Mouse (Mus musculus): ENCODE data around the gene Apoe. TPM values are rescaled to one million over a fixed set of nuclear protein-coding genes. Genes with fewer than 3 reads are reported as not detected.

Gene Apoe
- 18.7 and 27.5 TPM in 2 replicates for total RNA-seq (2015)
- total RNA-seq (2017): 110 and 130 TPM in 2 replicates

DNA sequence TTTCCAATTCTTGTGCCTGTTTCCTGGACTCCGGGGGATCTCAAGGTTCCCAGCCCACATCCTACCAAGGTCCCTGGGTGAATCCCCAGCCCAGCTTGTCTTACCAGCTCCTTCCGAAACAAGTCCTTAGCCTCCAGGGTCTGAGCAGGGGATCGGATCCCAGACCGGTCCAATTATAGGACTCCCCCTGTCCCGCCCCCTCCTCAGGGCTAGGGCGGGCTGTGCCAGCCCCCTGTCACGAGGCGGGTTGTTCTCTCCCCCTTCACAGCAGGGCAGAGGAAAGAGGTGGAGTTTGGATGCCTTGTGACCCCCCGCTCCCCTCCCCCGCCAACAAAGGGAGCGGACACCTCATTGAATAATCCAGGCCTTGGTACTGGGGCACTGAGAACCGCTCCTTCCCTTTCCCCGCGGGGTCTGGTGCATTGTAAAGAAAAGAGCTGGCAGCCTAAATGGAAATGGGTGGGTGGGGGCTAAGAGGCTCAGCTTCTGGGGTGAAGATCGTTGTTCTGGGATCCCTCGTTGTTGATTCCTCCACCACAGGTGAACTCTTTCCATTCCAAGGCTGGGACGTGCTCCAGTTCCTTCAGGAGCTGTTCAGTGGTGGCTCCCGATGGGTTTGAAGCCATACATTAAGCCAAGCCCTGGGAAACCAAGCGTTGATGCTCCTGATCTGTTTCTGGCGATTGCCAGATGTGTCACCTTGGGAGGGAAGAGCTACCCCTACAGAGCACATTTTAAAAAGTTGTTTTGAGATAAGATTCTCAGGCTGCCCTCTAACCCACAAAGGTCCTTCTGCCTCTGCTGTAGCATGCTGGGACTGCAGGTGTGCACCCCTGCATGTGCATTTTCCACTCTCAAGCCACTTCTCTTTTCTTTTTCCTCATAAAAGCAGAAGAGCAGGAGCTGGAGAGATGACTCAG lies at the start of gene Apoe:
TSS of gene Apoe (minus strand) at position 282 of the 920 bp plus-strand sequence.
- peak; percentile 48 for ATAC-seq (replicated peaks; ENCODE audit: poor library complexity)

DNA sequence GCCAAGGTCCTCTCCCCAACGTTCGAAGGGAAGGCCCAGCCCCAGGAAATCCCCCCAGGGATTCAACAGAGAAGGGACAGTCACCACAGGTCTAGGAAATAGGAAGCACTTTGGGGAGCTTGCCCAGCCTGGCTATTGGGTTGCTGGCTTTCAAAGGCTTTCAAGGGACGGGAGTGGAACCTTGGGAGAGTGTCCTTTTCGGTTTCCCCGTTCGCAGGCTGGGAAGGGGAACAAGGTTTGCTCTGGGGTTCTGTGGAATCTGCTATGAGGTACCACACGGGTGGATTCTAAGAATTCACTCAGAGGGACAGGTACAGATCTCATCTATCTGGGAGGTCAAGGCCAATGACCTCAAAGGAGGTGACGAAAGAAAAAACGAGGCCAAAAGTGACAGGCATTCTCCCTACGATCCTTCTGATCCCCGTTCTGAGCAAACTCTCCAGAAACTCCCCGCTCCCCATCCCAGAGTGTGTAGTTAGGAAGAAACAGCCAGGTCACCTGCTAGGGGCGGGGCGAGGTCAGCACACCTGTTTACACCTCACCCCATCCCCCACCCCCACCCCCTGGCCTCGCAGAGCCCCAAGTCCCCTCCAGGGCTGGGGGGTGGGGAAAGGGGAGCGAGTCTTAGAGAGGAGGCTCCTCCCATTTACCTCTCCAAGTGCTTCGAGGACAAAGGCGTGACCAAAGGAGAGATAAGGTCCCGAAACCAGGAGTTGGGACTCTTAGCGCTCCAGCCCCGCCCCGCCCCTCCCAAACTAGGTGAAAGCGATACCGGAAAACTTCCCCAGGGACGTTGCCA lies 48.6 kb upstream of the Apoe start:
- ATAC-seq (replicated peaks; ENCODE audit: poor library complexity): no peak

DNA sequence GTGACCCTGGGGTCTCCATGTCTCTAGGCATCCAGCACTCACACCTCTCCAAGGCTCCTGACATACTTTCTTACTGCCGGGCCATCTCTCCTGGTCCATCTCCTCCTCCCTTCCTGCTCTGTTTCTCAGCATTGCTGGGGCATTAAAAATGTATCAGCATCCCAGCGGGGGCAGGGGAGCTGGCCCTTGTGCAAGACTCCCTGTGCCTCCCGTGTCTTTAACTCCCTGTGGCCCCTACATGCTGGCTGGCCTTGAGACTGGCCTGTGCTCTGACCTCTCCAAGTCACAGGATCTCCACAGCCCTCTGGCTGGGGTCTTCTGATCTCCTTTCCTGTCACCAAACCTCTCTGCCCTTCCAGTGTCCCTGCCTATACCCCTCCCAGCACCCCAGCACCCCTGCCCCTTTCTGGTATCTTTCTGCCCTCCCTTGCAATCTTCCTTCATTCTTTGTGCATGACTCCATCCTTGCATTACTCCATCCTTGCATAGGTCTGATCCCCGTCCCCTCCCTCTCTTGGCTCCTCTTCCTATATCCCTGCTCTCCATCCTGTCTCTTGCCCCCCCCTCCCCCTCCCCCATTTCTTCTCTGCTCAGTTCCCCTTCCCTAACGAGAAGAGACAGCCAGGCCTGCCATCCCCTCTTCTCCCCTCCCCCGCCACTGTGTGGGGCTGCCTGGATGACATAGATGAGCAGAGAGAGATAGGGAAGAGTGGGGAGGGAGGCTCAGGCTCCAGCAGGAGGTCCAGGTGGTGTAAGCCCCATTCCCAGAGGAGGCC lies 47.6 kb upstream of the Apoe start:
- no peak for ATAC-seq (replicated peaks; ENCODE audit: poor library complexity)

DNA sequence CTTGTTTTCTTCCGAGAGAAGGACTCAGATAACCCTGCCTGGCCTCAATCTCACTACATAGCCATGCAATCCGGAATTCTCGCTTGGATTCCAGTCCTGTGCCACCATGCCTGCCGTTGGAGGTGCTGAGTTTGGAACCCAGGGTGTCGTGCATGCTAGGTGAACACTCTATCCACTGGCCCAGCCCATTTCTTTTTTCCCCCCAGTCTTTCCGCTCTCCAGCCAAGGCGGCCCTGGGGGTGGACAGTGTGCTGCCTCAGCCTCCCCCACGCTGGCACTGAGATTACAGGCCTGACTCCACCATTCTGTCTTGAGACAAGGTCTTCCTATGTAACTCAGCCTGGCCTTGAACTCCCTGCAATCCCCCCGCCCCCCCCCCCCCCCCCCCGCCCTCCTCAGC lies 47.0 kb upstream of the Apoe start:
- no peak for ATAC-seq (replicated peaks; ENCODE audit: poor library complexity)

DNA sequence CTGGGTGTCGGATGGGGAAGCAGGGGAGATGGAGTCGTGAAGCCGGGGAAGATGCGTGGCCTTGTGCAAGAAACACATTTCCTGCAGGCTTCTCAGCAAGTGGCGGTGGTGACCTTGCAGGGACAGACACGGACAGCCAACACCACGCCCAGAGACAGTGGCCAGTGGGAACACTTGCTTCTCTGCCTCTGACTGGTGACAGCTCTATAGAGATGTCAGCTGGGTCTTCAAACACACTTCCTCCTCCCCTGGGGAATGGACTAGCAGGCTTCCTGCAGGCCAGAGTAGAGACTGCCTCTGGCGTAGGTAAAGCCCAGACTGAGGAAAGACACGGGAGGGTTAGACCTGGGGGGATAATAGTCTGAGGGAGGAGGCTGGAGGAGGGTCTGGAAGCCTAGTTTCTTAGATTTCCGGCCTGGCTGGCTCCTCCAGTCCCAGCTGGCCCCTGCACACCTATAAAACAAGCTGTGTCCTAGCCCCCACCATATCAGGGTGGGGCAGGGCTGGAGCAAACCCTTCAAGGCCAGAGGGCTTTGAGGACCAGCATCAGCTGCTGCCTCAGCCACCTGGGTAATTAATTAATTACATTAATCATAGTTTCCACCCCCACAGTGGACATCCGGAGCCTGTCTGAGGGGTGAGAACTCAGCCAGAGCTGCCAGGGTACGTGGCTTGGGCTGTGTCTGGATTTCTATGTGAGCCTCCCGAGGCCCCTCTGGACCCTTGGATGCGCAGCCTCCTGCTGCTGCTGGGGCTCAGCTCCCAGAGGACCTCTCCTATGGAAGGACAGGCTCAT lies 45.8 kb upstream of the Apoe start:
- peak; percentile 45 for ATAC-seq (replicated peaks; ENCODE audit: poor library complexity)

DNA sequence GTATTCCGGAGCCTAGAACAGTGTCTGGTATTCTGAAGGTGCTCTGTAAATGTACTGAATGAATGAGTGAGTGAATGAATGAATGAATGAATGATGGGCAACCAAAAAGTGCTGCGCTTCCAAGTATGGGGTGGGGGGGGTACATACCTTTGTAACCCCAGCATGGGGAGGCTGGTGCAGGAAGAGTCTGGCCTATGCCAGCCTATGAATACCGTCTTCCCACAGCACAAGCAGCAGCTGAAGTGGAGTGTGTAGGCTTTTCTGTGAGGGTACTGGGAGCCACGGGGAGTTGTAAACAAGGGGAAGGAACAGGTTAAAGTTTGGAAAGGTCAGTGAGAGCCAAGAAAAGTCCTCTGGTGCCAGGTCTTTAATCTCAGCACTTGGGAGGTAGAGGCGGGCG lies 44.8 kb upstream of the Apoe start:
- no peak for ATAC-seq (replicated peaks; ENCODE audit: poor library complexity)

DNA sequence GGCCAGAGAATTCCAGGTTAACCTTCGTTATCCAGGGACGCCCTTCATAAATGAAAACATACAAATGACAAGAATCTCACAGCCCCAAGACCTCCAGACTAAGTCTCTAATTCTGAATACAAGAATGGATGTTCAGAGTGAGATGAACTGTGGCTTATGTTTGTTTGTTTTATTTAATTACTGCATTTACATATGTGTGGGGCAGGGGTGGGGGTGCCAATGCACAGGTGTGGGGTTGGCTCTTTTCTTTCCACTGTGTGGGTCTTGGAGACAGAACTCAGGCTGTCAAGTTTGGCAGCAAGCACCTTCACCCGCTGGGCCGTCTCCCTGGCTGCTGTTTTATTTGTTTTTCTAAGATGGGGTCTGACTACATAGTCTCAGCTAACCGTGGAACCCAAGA lies 43.5 kb upstream of the Apoe start:
- no peak for ATAC-seq (replicated peaks; ENCODE audit: poor library complexity)

DNA sequence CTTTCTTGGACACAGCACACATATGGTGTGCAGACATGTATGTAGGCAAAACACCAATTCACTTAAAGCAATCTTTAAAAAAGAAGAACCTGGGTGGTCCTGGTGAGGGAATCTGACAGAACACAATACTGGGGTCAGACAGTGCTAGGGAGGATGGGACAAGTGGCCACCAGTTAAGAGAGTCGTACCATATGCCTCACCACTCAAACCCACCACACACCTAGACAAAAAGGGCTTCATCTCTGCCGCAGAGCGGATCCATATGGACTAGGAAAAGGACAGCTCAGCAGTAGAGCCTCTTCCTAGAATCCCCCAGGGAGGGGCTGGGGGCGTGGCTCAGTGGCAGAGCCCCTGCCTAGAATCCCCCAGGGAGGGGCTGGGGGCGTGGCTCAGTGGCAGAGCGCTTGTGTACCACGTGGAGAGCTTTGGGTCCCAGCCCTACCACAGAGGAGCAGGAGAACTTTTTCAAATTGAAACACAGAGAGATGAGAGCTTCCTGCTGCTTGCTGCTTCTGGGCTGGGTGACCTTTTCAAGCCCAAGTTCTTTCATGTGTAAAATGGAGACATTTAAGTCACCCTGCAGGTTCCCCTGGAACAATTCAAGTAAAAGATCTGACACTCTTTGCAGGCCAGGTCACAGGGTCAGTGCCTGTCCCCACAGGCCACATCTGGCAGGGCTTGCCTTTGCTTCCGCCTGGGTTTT lies 42.5 kb upstream of the Apoe start:
- ATAC-seq (replicated peaks; ENCODE audit: poor library complexity): no peak

DNA sequence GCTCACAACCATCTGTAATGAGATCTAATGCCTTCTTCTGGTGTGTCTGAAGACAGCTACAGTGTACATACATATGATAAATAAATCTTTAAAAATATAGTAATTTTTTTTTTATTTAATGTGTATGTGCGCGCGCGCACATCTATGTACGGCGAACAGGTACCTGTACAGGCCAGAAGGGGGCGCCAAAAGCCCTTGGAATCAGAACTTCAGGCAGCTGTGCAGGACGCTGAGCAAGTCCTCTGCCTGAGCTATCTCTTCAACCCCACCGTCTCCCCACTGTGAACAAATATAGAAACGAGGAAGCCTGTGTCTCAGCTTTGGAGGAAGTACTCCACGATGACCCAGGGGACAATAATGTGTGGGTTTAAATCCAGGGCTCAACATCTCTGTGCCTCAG lies 41.3 kb upstream of the Apoe start:
- 0 out of 2 replicates have a peak, but pooled peaks have one; percentile 9 for ATAC-seq (replicated peaks; ENCODE audit: poor library complexity)

DNA sequence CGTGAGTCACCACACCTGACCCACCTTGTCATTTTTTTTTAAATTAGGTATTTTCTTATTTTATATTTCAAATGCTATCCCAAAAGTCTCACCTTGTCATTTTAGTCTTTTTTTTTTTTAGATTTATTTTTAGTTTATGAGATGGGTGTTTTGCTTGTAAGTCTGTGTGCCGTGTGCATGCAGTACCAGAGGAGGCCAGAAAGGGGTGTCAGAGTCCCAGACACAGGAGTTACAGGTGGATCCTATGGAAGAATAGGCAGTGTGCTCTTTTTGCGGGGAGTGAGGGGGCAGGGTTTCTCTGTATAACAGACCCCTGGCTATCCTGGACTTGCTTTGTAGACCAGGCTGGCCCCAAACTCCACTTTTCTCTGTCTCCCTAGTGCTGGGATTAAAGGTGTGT lies 39.8 kb upstream of the Apoe start:
- no peak for ATAC-seq (replicated peaks; ENCODE audit: poor library complexity)

DNA sequence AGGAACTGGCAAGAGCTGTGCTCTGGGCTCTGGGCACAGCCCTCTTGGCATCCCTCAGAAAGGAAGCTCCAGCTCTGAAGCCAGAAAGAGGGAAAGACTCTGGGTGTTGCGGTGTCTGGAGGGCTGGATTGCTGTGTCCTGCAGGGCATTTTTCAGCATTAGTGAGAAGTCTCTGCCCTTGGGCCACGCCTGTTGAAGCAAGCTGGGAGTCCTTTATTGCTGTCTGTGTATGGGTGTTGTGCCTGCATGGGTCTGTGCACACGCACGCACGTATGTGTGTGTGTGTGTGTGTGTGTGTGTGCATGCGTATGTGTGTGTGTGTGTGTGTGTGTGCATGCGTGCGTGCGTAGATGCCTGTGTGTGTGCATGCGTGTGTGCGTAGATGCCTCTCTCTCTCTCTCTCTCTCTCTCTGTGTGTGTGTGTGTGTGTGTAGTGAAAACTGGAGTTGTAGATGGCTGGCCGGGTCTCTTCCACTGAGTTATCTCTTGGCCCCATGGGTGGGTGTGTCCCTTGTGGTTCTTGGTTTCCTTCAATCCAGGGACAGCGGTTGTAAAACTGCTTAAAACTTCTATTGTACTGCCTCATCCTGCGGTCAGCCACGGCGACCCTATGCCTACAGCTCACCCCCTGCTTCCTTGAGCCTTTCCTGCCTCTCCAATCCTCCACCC lies 37.5 kb upstream of the Apoe start:
- ATAC-seq (replicated peaks; ENCODE audit: poor library complexity): peak; percentile 87

DNA sequence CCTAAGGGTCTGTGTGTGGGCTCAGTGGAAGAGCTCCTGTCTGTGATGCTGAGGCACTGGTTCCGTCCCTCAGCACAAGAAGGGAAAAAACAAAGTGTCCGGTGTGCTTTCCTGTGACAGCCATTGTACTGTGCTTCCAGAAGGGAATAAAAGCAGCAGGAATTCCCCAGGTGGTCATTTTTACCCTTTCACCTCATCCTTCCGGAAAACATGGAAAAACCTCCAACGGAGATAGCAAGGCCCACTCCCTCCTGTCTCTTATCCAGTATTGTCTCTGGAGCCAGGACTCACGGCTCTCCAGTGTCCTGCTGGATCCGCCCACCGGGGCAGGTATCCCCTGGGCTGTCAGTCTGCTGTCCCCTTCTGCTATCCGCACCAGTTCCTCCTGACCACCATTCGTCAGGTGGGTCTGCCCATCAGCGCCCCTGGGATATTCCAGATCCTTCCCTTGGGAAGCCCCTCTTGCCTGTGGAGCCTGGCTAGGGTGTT lies 35.2 kb upstream of the Apoe start:
- no peak for ATAC-seq (replicated peaks; ENCODE audit: poor library complexity)

DNA sequence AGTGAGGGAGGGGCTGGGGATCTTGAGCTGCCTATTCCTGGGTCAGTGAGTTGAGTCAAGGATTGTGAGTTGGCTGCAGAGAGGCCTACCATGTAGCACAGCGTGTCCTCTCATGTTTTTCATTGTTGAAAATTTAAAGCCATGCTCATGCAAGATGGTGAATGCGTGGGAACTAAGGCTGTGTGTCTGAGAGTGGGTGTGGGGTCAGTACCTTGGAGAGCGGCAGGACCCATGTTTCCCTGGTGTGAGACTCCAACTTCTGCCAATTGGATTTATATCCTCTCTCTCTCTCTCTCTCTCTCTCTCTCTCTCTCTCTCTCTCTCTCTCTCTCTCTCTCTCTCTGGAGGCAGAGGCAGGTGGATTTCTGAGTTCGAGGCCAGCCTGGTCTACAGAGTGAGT lies 27.6 kb upstream of the Apoe start:
- ATAC-seq (replicated peaks; ENCODE audit: poor library complexity): peak; percentile 64

DNA sequence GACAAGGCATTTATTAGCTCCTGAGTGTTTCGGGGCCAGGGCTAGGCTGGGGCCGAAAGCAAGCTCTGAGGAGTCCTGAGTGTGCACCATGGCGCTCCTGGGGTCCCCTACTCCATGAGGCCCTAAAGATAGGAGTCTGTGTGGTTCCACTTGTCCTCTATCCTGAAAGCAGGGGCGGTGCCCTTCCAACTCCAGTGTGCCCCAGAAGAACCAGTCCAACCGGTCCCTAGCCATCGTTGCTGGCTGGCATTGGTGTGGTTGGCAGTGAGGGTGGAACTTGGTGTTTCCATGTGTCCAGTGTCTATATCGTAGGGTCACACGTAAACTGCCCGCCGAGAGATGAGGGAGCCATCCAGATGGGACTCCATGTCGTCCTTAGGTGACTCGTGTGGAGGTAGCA lies 25.2 kb upstream of the Apoe start:
- no peak for ATAC-seq (replicated peaks; ENCODE audit: poor library complexity)

DNA sequence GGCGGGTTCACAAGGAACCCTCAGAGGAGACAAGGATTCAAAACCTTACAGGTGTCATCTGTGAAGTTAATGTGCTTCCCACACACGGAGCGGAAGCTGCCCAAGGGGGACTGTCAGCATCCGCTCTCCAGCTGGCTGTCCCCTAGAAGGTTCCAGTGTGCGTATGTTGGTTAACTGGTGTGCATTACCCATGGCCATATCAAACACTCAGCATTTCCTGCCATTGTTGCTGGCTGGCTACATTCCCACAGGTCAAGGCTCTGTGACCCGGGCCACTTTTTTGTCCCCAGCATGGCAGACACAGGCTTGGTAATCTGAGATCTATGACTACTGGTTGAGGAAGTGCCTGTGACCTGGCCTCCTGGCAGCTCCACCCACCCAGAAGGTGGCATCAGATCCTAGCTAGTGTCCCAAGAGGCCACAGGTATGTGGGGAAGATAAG lies 23.8 kb upstream of the Apoe start:
- ATAC-seq (replicated peaks; ENCODE audit: poor library complexity): peak; percentile 37

DNA sequence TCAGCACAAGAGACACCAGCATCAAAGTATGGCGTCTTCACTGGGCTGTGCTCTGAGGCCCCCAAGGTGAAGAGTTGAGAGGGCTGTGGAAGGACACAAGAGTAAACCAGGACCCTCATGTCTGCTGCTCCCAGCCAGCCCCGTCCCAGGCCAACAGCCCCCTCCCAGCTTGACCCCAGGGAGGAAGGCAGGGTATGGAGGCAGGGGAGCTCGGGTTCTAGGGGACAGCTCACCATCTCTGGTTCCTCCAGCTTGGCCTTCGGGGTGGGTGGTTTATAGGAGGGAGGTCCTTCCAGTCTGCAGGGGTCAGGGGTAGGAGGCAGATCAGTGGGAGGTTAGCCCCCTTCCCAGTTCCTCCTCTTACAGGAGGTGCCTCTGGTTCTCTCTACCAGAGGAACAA lies 20.2 kb upstream of the Apoe start:
- no peak for ATAC-seq (replicated peaks; ENCODE audit: poor library complexity)

DNA sequence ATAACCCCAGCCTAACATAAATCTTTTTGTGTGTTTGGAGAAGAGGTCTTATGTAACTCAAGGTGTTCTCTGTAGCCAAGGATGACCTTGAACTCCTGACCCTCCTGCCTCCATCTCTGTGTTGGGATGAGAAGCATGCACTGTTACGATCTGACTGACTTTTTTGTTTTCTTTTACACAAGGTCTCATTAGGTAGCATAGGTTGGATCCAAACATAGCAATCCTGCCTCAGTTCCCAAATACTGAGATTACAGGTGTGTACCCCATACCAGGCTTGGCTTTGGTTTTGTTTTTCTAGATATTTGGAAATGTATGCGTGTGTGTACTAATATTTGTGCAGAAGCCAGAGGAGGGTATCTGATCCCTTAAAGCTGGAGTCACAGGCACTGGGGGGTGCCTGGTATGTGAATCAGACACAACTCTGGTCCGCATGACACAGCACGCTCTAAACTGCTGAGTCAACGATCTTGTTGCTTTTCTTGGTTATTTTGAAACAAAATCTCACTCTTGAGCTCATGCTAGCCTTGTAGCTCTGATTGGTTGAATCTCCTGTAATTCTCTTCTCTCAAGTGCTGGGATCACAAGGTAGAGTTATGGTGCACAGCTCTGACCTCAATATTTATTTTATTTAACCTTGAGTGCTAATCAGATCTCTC lies 19.4 kb upstream of the Apoe start:
- no peak for ATAC-seq (replicated peaks; ENCODE audit: poor library complexity)

DNA sequence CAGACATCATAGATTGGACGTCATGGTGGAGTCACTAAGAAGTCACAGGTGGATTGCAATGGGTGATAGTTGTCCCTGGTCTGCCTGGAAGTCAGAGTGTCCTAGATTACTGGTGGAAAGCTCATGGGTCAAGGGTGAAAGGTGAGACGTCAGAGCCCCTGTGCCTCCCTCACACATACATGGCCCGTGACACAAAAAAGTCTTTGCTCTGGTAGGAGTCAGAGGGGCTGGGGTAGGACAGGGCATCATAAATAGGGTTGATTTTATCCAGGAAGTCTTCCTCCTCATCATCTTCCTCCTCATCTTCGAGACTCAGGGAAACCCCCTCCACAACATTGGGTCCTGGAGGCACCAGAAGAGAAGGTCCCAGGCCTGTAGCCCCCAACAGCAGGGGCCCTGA lies 18.4 kb upstream of the Apoe start:
- ATAC-seq (replicated peaks; ENCODE audit: poor library complexity): no peak
